14 mouse cellular contexts compared by ENCODE assay signal in genomic region chr13:55858463-55858862, GRCm38 (mm10). TPM values are rescaled to one million over a fixed set of nuclear protein-coding genes. Genes with fewer than 3 reads are reported as not detected.
"Had no signal": no experiment of that assay in that cellular context is flagged by ENCODE, and none has a peak within 500 bp of the region (broad histone marks: within the 10 kb centered on the region; RNA-seq: fewer than 3 reads in every experiment).

No protein-coding gene starts in this region.

- ATAC-seq: liver, postnatal 0 days; lung, postnatal 0 days; midbrain, embryonic 16.5 days had no signal

- DNase-seq: liver, embryonic 13.5 days; liver, postnatal 0 days; lung, adult 2 months; lung, postnatal 4 days; midbrain, embryonic 14.5 days; retina, postnatal 1 day; right cerebral cortex, adult 18-20 months; right cerebral cortex, postnatal 25 days; right cerebral cortex, postnatal 4 days; thymus, adult 2 months; thymus, postnatal 25 days had no signal

RNA-seq across cellular contexts. Expression of gene Pitx1, which starts 22.5 kb away (rescaled TPM):
- total RNA-seq: megakaryocyte-erythroid progenitor cell, adult 5-6 weeks had no signal
